Mouse (Mus musculus): Measurements from ENCODE around the gene Slc1a2.

DNA sequence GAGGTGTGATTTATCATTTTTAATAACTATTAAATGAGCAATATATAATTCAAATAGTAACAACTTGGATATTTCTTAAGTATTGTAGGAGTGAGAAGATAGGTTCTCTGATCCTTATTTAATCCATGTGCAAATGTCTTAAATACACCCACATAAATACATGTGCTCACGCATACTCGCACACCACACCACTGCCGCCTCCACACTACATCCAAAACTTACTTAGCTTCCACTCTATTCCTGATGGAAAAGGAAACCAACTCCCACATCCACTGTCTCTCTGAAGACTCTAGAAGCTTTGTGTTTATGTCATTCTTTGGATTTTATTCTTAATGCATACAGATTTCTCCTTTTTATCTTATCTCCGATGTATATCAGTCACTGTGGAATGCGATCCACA, 113.8 kb downstream of the Slc1a2 start:
- TF ChIP-seq POLR2A (IDR thresholded peaks at IDR 0.05; ENCODE audit: insufficient read depth, low read depth, low read length) (no peak), CTCF (IDR thresholded peaks at IDR 0.05) (no peak)

Data from heart, adult 2 months (tissue).